Mouse (Mus musculus): Measurements from ENCODE around the gene Epb41l2.

DNA sequence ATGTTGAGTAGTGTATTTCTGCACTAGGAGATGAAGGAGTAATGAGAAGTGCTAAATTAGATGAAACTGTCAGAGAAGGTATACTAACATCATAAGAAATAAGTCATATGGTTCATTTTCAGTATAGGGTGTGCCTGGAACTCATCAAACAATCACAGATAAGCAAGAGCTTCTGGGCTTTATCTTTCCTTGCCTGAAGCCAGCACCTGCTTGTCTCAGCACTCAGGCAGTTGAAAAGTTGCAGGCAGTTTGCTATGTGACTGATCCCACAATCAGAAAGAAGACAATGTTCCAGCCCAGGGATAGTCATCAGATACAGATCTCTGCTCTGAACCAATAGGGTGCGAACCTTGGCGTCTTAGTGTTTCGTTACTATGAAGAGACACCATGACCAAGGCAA lies 181.5 kb downstream of the Epb41l2 start:
- TF ChIP-seq POLR2A (IDR thresholded peaks at IDR 0.05; ENCODE audit: insufficient read depth, low read length) (no peak), CTCF (IDR thresholded peaks at IDR 0.05; ENCODE audit: low read depth, low read length) (no peak)

All from ES-Bruce4 (cell line).